21 mouse cellular contexts compared by ENCODE assay signal in genomic region chr4:98543001-98543400, GRCm38 (mm10).
"Had no signal": no experiment of that assay in that cellular context is flagged by ENCODE, and none has a peak within 500 bp of the region (broad histone marks: within the 10 kb centered on the region; RNA-seq: fewer than 3 reads in every experiment).

No protein-coding gene starts in this region.

- H3K27me3 ChIP-seq: limb, embryonic 12.5 days; limb, embryonic 15.5 days; midbrain, embryonic 12.5 days; midbrain, embryonic 15.5 days; neural tube, embryonic 13.5 days; stomach, embryonic 15.5 days had no signal

- H3K27ac ChIP-seq: kidney, postnatal 0 days; limb, embryonic 12.5 days; limb, embryonic 15.5 days; liver, embryonic 14.5 days; macrophage; midbrain, embryonic 12.5 days; midbrain, embryonic 15.5 days; neural tube, embryonic 13.5 days; stomach, embryonic 15.5 days had no signal

- ATAC-seq: intestine, postnatal 0 days; liver, postnatal 0 days; lung, postnatal 0 days; midbrain, embryonic 15.5 days had no signal

- DNase-seq: kidney, adult 2 months; kidney, postnatal 25 days; layer of hippocampus, adult 9-11 months; left cerebral cortex, postnatal 4 days; liver, postnatal 0 days; lung, embryonic 14.5 days; retina, postnatal 1 day; spleen, adult 18-20 months; thymus, postnatal 25 days had no signal

- H3K4me2 ChIP-seq: limb, embryonic 12.5 days; limb, embryonic 15.5 days; liver, embryonic 11.5 days; lung, embryonic 14.5 days; midbrain, embryonic 12.5 days; midbrain, embryonic 15.5 days; neural tube, embryonic 13.5 days; stomach, embryonic 15.5 days had no signal

- H3K4me1 ChIP-seq: limb, embryonic 15.5 days; stomach, embryonic 15.5 days had no signal

- H3K9me3 ChIP-seq: limb, embryonic 12.5 days; limb, embryonic 15.5 days; midbrain, embryonic 12.5 days; midbrain, embryonic 15.5 days; neural tube, embryonic 13.5 days; stomach, embryonic 15.5 days had no signal

- H3K4me3 ChIP-seq: limb, embryonic 12.5 days; limb, embryonic 15.5 days; midbrain, embryonic 12.5 days; midbrain, embryonic 15.5 days; neural tube, embryonic 13.5 days; stomach, embryonic 15.5 days had no signal

- H3K36me3 ChIP-seq: limb, embryonic 12.5 days; limb, embryonic 15.5 days; midbrain, embryonic 12.5 days; midbrain, embryonic 15.5 days; neural tube, embryonic 13.5 days; stomach, embryonic 15.5 days had no signal

- H3K9ac ChIP-seq: limb, embryonic 12.5 days; limb, embryonic 15.5 days; liver, embryonic 14.5 days; liver, postnatal 0 days; lung, embryonic 14.5 days; midbrain, embryonic 12.5 days; midbrain, embryonic 15.5 days; neural tube, embryonic 13.5 days; stomach, embryonic 15.5 days had no signal
